Mouse (Mus musculus) bone marrow macrophage, adult 2 months (primary cell): Measurements from ENCODE around the gene Sdhaf1. TPM values are rescaled to one million over a fixed set of nuclear protein-coding genes. Genes with fewer than 3 reads are reported as not detected.

ENCODE experiments used
- H3K27ac ChIP-seq: 2 replicates; pipeline ENCODE4 v1.5.1; 2012; ENCODE audit warnings: low read depth, low read length; ENCODE audit not compliant: insufficient read depth
- H3K4me1 ChIP-seq: 2 replicates; pipeline ENCODE4 v1.6.1; 2012; ENCODE audit warnings: low read length; ENCODE audit not compliant: control insufficient read depth, insufficient read depth
- H3K4me3 ChIP-seq: 2 replicates; pipeline ENCODE4 v1.5.1; 2012; ENCODE audit warnings: mild to moderate bottlenecking, low read length, moderate library complexity; ENCODE audit not compliant: insufficient read depth
- CTCF ChIP-seq: IDR thresholded peaks from 2 replicates; pipeline ENCODE4 v1.5.1; 2012; ENCODE audit warnings: low read depth, mild to moderate bottlenecking, low read length, moderate library complexity
- POLR2A ChIP-seq: IDR thresholded peaks from 2 replicates; pipeline ENCODE4 v1.6.1; 2012; ENCODE audit warnings: mild to moderate bottlenecking, low read depth, low read length, borderline replicate concordance
- polyA plus RNA-seq: library from polyadenylated mRNA; stranded (reverse); fragments of >200 nt; gene quantifications from 2 replicates; pipeline ENCODE4 v1.2.4, GENCODE M21; 2012; ENCODE audit not compliant: missing spikeins, insufficient read depth, insufficient read length

The Sdhaf1 gene
- 4.5 and 4.6 TPM in 2 replicates for polyA plus RNA-seq

DNA sequence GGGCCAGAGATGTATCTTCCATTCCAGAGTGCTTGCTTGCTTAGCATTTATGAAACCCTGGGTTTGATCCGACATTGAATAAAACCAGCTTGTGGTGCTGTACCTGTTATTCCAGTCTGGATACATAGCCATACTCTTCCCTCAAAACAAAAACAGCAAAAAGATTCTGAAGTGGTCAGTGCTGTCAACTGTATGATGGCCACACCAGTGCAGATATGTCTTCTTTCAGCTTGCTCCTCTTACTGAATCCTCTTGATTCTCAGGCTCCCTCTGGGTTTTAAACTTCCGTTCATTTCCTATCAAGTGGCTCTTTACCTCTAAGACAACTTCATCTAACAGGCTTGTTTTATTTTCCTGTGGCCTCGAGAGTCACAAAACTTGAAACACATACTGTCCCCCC is at the start of gene Sdhaf1:
Sdhaf1 (minus strand) TSS at position 101 of the 400 bp plus-strand sequence.
- Histone ChIP-seq H3K4me1 (peaks cover 15% of the 10 kb centered on the region), H3K27ac (peak within 1 kb of the TSS; percentile 76), H3K4me3 (peak within 1 kb of the TSS; percentile 64)
- TF ChIP-seq CTCF (no peak), POLR2A (no peak)

DNA sequence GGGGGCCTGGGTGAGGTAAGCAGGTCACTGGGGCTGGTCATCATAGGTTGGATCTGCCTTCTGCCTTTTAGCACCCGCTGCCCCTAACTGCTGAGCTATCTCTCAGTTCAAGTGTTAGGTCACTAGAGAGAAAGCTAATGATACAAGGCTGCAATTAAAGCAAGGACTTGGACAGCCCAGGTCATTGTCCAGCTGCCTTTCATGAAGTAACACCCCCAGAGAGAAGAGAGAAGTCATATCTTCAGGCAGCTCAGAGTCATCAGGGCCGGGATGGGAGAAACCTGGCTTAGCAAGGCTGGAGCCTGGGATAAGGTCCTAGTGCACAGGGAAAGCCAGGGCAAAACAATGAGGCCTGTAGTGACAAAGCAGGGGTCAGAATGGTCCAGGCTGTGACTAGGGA is 43.8 kb upstream of the Sdhaf1 start:
- TF ChIP-seq POLR2A (no peak), CTCF (no peak)
- no peak overlapping the region for H3K27ac ChIP-seq
- no peaks in the 10 kb centered on the region for H3K4me1 ChIP-seq
- H3K4me3 ChIP-seq, result no peak overlapping the region

DNA sequence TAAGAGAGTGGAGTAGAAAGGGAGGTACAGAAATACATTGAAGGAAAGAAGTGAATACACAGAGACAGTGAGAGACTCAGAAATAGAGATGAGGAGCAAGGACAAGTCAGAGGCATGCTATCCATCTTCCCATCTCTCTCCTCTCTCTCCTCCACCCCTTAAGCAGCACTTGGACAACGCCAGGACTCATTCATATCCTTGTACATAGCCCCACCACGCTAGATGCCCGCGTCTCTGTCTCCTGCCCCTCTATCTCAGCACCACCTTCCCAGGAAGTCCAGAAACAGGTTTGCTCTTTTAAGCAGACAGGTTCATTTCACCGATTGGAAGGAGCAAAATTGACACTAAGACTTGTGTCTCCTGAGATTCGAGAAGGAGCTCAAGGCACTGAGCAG is 39.6 kb upstream of the Sdhaf1 start:
- Histone ChIP-seq H3K4me1 (peaks cover 2% of the 10 kb centered on the region; the same call in 1 of the 2 replicates), H3K4me3 (peak overlapping the region; percentile 36; the same call in 1 of the 2 replicates), H3K27ac (no peak overlapping the region)
- TF ChIP-seq CTCF (no peak), POLR2A (no peak)

DNA sequence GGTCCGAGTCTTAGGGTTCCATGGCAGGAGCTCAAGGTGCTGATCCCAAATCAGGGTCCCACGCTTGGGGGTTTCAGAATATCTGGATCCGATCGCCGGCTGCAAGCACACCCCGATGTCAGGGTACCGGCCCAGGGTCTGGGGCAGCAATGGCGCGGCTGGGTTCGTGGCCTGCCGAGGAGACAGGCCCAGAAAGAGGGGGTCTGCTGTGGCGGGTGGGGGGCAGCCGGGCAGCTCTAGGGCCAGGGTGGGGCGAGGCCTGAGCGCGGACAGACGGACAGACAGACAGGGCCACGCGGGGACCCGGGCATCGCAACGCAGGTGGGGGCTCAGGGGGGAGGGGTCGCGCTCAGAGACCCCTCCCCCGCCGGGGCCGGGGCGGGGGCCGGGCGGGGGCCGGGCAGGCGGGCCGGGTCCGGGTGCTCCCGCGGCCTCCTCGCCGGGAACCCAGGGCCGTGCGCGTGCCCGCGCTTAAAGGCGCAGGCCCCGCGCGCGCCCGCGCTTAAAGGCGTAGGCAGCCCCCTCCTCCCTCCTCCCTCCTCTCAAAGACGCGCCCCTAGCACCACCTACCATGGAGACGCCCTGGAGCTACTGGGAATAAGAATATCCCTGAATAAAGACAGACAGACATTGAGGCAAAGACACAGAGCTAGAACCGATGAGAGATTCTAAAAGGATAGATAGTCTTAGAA is 39.1 kb upstream of the Sdhaf1 start, which contains the start of gene Lrfn3:
Lrfn3 (minus strand) TSS at position 121 of the 692 bp plus-strand sequence.
- Histone ChIP-seq H3K4me1 (peaks cover 2% of the 10 kb centered on the region; the same call in 1 of the 2 replicates), H3K27ac (no peak within 1 kb of the TSS), H3K4me3 (peak within 1 kb of the TSS; percentile 68)
- no peak for TF ChIP-seq CTCF
- TF ChIP-seq POLR2A, result no peak

DNA sequence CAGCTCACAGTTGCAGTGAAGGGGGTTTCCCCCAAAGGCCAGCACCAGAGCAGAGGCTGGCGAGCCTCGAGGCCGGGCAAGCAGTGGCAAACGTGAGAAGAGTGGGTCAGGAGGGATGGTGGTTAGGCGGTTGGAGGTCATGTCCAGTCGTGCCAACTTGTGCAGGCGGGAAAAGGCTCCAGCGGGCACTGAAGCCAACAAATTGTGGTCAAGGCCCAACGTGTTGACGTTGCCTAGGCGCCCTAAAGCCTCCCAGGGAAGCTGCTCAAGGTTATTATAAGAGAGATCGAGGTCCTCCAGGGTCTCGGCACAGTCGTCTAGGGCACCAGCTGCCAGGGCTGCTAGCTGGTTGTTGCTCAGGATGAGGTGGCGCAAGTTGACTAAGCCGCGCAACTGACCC is 36.3 kb upstream of the Sdhaf1 start:
- no peak overlapping the region for H3K4me3 ChIP-seq
- no peak for TF ChIP-seq CTCF
- TF ChIP-seq POLR2A, result no peak
- no peak overlapping the region for H3K27ac ChIP-seq
- peaks cover 2% of the 10 kb centered on the region; the same call in 1 of the 2 replicates for H3K4me1 ChIP-seq

DNA sequence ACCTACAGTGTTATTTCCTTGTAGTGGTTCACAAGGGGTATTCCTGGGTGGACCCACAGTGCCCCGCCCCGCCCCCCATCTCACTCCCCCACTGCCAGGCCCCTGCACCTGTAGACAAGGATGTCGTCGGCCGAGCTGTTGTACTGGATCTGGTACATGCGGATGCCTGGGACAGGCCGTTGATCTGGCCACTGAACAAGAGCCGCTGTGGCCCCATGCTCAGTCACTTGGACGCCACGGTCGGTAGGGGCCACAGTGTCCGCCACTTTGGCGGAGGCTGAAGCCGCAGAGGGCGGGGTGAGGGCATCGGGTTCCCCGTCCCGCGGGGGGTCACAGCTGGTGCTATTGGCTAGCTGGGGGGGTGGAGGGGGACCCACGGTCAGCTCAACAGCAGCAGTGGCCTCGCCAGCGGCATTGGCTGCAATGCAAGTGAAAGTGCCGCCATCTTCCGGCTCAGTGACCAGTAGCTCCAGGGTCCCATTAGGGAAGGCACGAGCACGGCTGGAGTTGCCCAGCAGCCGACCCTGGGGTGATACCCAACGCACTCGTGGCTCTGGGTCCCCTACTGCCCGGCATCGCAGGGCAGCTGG is 35.7 kb upstream of the Sdhaf1 start:
- TF ChIP-seq POLR2A, result no peak
- H3K27ac ChIP-seq, result no peak overlapping the region
- H3K4me1 ChIP-seq, result peaks cover 2% of the 10 kb centered on the region; the same call in 1 of the 2 replicates
- H3K4me3 ChIP-seq, result no peak overlapping the region

DNA sequence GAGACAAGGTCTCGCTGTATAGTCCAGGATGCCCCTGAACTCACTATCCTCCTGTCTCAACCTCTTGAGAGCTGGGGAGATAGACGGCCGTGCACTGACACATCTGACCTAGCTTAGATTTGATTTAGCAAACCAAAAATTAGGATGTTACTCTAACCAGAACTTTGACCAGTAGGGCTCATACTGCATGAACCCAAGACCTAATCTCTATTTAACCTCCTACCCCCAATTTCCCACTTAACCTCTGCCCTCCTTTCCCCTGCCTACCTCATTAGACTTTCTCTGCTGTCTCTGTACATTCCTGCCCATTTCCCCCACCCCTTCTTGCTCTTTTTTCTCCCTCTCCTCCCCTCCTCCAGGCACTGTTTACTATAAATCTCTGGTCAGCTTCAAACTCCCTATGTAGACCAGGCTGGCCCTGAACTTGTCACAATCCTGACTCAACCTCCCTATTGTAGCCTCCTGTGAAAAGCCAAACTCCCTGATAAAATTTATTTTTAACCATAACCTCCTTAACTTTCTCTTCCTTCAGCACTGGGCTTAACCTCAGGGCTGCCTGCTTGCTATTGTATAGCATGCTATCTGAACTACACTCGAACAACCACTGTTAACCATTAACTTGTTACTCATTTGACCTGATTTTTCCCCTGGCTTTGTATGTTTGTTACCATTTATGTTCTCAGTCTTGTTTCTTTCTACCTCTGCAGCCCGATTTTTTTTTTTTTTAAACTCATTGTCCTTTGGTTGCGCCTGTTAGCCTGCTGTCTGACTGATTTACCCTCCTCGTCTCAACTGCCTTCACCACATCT is 34.9 kb upstream of the Sdhaf1 start:
- H3K27ac ChIP-seq, result no peak overlapping the region
- TF ChIP-seq POLR2A (no peak), CTCF (no peak)
- peaks cover 2% of the 10 kb centered on the region; the same call in 1 of the 2 replicates for H3K4me1 ChIP-seq
- no peak overlapping the region for H3K4me3 ChIP-seq

DNA sequence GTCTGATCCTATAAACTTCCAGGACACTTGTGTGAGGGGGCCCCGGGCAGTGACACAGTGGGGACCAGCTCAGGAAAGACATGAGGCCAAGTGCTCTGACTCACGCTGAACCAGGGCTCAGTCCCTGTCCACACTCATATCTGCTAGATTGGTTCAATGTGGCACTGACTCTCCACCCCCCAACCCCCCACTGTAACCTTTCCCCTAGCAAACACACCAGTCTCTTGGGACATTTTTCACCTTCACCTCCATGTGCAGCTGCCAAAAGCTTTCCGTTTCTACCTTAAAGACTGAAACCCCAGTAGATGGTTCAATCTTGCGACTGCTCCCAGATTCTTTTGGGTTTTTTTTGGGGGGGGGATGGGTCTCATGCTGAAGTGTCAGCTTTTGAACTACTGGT is 30.4 kb upstream of the Sdhaf1 start:
- no peaks in the 10 kb centered on the region for H3K4me1 ChIP-seq
- TF ChIP-seq POLR2A (no peak), CTCF (no peak)
- H3K4me3 ChIP-seq, result no peak overlapping the region
- H3K27ac ChIP-seq, result no peak overlapping the region

DNA sequence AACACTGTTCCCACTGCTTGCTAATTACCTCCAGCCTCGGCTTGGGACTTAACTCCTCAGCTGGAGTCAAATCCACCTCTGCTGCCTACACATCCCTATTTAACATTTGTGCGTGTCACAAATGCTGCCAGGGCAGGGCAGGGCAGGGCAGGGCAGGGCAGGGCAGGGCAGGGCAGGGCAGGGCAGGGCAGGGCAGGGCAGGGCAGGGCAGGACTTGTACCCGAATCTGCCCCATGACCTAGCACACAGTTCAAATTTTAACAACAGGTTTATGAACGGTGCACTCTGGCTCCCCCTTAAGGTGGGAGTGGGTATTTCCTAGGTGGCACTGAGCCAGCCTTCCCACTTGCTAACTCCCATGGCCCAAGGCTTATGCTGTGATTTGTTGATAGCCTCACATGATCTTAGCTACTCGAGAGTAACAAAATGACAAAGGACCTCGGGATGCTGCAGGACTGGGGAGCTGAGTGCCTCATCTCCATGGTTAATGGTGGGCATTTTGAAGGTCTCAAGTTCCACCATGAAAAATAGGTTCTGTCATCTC is 29.7 kb upstream of the Sdhaf1 start:
- TF ChIP-seq POLR2A (no peak), CTCF (peak; percentile 45; the same call in 1 of the 2 replicates)
- Histone ChIP-seq H3K4me1 (no peaks in the 10 kb centered on the region), H3K4me3 (no peak overlapping the region), H3K27ac (no peak overlapping the region)
